Comparison of ENCODE assay signal across 12 mouse cellular contexts in genomic region chr8:70645501-70646224, GRCm38 (mm10). TPM values are rescaled to one million over a fixed set of nuclear protein-coding genes. Genes with fewer than 3 reads are reported as not detected.
DNase-seq lines count a peak whose midpoint lies in the region; ATAC-seq and TF ChIP-seq lines count a peak whose summit lies in the region.
"Had no signal": no experiment of that assay in that cellular context is flagged by ENCODE, and none has a peak within 500 bp of the region (broad histone marks: within the 10 kb centered on the region; RNA-seq: fewer than 3 reads in every experiment).

No protein-coding gene starts in this region.

- DNase-seq in adrenal gland, adult (ENCODE audit: inconsistent age in 2 of 2, low spot score in 1 of 2) = peak; percentile 85 to 91
- no peak for DNase-seq in adrenal gland, postnatal 4 days (ENCODE audit: low spot score in 2 of 2)
- no peak for DNase-seq in lung, adult 2 months
- DNase-seq in right cerebral cortex, postnatal 4 days = no peak
- no peak for DNase-seq in spleen, postnatal 14 days (ENCODE audit: low spot score in 2 of 2)
- DNase-seq in gastrocnemius, postnatal 25 days = no peak

- TF ChIP-seq POLR2A in bone marrow, adult 2 months (IDR thresholded peaks at IDR 0.05; ENCODE audit: borderline replicate concordance, control insufficient read depth, low read depth, low read length) = no peak
- 0 out of 2 replicates have a peak, but pooled peaks have one; percentile 5 for TF ChIP-seq POLR2A in lung, adult 2 months (IDR thresholded peaks at IDR 0.05; ENCODE audit: borderline replicate concordance, extremely low read depth, low read depth, low read length)

- H3K4me1 ChIP-seq in bone marrow, adult 2 months (ENCODE audit: control insufficient read depth, insufficient read depth, low read length) = no peaks in the 10 kb centered on the region
- peaks cover 44% of the 10 kb centered on the region for H3K4me1 ChIP-seq in intestine, embryonic 15.5 days (replicated peaks)
- H3K4me1 ChIP-seq in lung, adult 2 months (ENCODE audit: control insufficient read depth, insufficient read depth, low read length) = peaks cover 8% of the 10 kb centered on the region; the same call in 1 of the 2 replicates

- no peak overlapping the region for H3K4me3 ChIP-seq in bone marrow, adult 2 months (replicated peaks; ENCODE audit: control insufficient read depth, low read depth, low read length)
- H3K4me3 ChIP-seq in intestine, embryonic 15.5 days (replicated peaks) = no peak overlapping the region
- no peak overlapping the region for H3K4me3 ChIP-seq in lung, adult 2 months (replicated peaks; ENCODE audit: extremely low read depth, low read depth, low read length)
- H3K4me3 ChIP-seq: hindbrain, embryonic 12.5 days had no signal

- WGBS in bone marrow, adult 2 months = 32% methylated on average over 17 of the region's 17 CpGs
- 54% methylated on average over 17 of the region's 17 CpGs for WGBS in intestine, embryonic 15.5 days
- 29% methylated on average over 17 of the region's 17 CpGs for WGBS in lung, adult 2 months

- no peaks in the 10 kb centered on the region for H3K27me3 ChIP-seq in intestine, embryonic 15.5 days (replicated peaks)
- H3K27me3 ChIP-seq: hindbrain, embryonic 12.5 days had no signal

- TF ChIP-seq CTCF in bone marrow, adult 2 months (IDR thresholded peaks at IDR 0.05; ENCODE audit: control insufficient read depth, insufficient read depth, low read length) = no peak
- TF ChIP-seq CTCF in lung, adult 2 months (IDR thresholded peaks at IDR 0.05; ENCODE audit: insufficient read depth, low read length) = no peak

- H3K4me2 ChIP-seq in intestine, embryonic 15.5 days (replicated peaks) = no peak overlapping the region
- H3K4me2 ChIP-seq: hindbrain, embryonic 12.5 days had no signal

- H3K9me3 ChIP-seq in intestine, embryonic 15.5 days = no peaks in the 10 kb centered on the region
- H3K9me3 ChIP-seq: hindbrain, embryonic 12.5 days had no signal

- no peak for ATAC-seq in intestine, embryonic 15.5 days

- H3K9ac ChIP-seq in intestine, embryonic 15.5 days = no peak overlapping the region
- H3K9ac ChIP-seq: hindbrain, embryonic 12.5 days had no signal

- peak overlapping the region; percentile 15 for H3K27ac ChIP-seq in bone marrow, adult 2 months (ENCODE audit: control insufficient read depth, insufficient read depth, low read depth, low read length, poor library complexity)
- H3K27ac ChIP-seq in intestine, embryonic 15.5 days = 0 out of 2 replicates have a peak overlapping the region, but pooled peaks have one; percentile 6
- H3K27ac ChIP-seq: hindbrain, embryonic 12.5 days had no signal

- H3K36me3 ChIP-seq in intestine, embryonic 15.5 days = 0 out of 2 replicates have a peak, but pooled peaks cover 8% of the 10 kb centered on the region

RNA-seq across cellular contexts. Expression of gene Gdf15, which starts 13.4 kb away (rescaled TPM):
- 1 to 10 TPM in 1 of 2 experiments, under 1 TPM in 1; 0.59 to 1.8 TPM for total RNA-seq in adrenal gland, postnatal 4 days (2021)
- polyA plus RNA-seq in bone marrow, adult 2 months (2011; ENCODE audit: insufficient read depth, insufficient read length, low replicate concordance, missing spikeins) = 3.1 TPM in 1 of 2 replicates, not detected in the other
- 2.3 and 2.9 TPM in 2 replicates for polyA plus RNA-seq in intestine, embryonic 15.5 days (2015; fragmentation: Nextera tagmentation; extraction: Ambion mirVana)
- polyA plus RNA-seq in lung, adult 2 months (2012; rRNA removed) = 5.4 and 6.6 TPM in 2 replicates
- total RNA-seq in gastrocnemius, postnatal 25 days (2021) = under 1 TPM in 1 of 2 experiments, not detected in 1; 0.33 TPM
- total RNA-seq: left cerebral cortex, postnatal 25 days; neutrophil, adult 5-6 weeks had no signal
- polyA plus RNA-seq: embryonic facial prominence, embryonic 11.5 days had no signal

RNA-seq across cellular contexts. Expression of gene Pgpep1, which starts 14.5 kb away (rescaled TPM):
- total RNA-seq in adrenal gland, postnatal 4 days (2021) = 10 to 100 TPM; 62.1 to 76.0 TPM
- 4.3 and 21.1 TPM in 2 replicates for polyA plus RNA-seq in bone marrow, adult 2 months (2011; ENCODE audit: insufficient read depth, insufficient read length, low replicate concordance, missing spikeins)
- 58.0 and 74.2 TPM in 2 replicates for polyA plus RNA-seq in intestine, embryonic 15.5 days (2015; fragmentation: Nextera tagmentation; extraction: Ambion mirVana)
- polyA plus RNA-seq in lung, adult 2 months (2012; rRNA removed) = 32.2 and 33.7 TPM in 2 replicates
- 10 to 100 TPM; 18.6 to 22.6 TPM for total RNA-seq in gastrocnemius, postnatal 25 days (2021)

RNA-seq across cellular contexts. Expression of gene Lsm4, which starts 27.4 kb away (rescaled TPM):
- total RNA-seq in adrenal gland, postnatal 4 days (2021) = 10 to 100 TPM; 96.6 to 99.0 TPM
- 69.2 and 119 TPM in 2 replicates for polyA plus RNA-seq in bone marrow, adult 2 months (2011; ENCODE audit: insufficient read depth, insufficient read length, low replicate concordance, missing spikeins)
- polyA plus RNA-seq in intestine, embryonic 15.5 days (2015; fragmentation: Nextera tagmentation; extraction: Ambion mirVana) = 286 and 323 TPM in 2 replicates
- polyA plus RNA-seq in lung, adult 2 months (2012; rRNA removed) = 75.2 and 76.3 TPM in 2 replicates
- total RNA-seq in gastrocnemius, postnatal 25 days (2021) = 10 to 100 TPM; 57.7 to 66.0 TPM

RNA-seq across cellular contexts. Expression of gene Lrrc25, which starts 29.7 kb away (rescaled TPM):
- total RNA-seq in adrenal gland, postnatal 4 days (2021) = 1 to 10 TPM; 2.9 to 3.8 TPM
- 3.4 and 18.8 TPM in 2 replicates for polyA plus RNA-seq in bone marrow, adult 2 months (2011; ENCODE audit: insufficient read depth, insufficient read length, low replicate concordance, missing spikeins)
- 2.4 and 2.5 TPM in 2 replicates for polyA plus RNA-seq in intestine, embryonic 15.5 days (2015; fragmentation: Nextera tagmentation; extraction: Ambion mirVana)
- polyA plus RNA-seq in lung, adult 2 months (2012; rRNA removed) = 10.4 and 10.5 TPM in 2 replicates
- total RNA-seq in gastrocnemius, postnatal 25 days (2021) = under 1 TPM; 0.54 to 0.56 TPM

RNA-seq across cellular contexts. Expression of gene Ssbp4, which starts 37.0 kb away (rescaled TPM):
- total RNA-seq in adrenal gland, postnatal 4 days (2021) = 100 to 1,000 TPM; 137 to 154 TPM
- polyA plus RNA-seq in bone marrow, adult 2 months (2011; ENCODE audit: insufficient read depth, insufficient read length, low replicate concordance, missing spikeins) = 45.2 and 107 TPM in 2 replicates
- 86.9 and 91.7 TPM in 2 replicates for polyA plus RNA-seq in intestine, embryonic 15.5 days (2015; fragmentation: Nextera tagmentation; extraction: Ambion mirVana)
- polyA plus RNA-seq in lung, adult 2 months (2012; rRNA removed) = 228 and 351 TPM in 2 replicates
- total RNA-seq in gastrocnemius, postnatal 25 days (2021) = 10 to 100 TPM; 15.4 to 20.0 TPM

Comparison
In these comparisons a context has a peak if more than half of its experiments do, and no peak if none do; other contexts are left out.
1. DNase-seq: peak in adrenal gland, adult (2 of 2); none in adrenal gland, postnatal 4 days (0 of 2), lung, adult 2 months (single experiment), right cerebral cortex, postnatal 4 days (single experiment), spleen, postnatal 14 days (0 of 2) and gastrocnemius, postnatal 25 days (single experiment).